Mouse (Mus musculus) kidney, adult 2 months (tissue): Measurements from ENCODE around the gene Jade1. TPM values are rescaled to one million over a fixed set of nuclear protein-coding genes. Genes with fewer than 3 reads are reported as not detected.

Source experiments
- DNase-seq: peaks from one replicate; pipeline ENCODE4 v3.0.0; 2021
- H3K27ac ChIP-seq: fragments of 200-500 bp; 2 replicates; pipeline ENCODE4 v1.5.1; 2012; ENCODE audit warnings: low read depth, low read length, control low read depth, inconsistent platforms; ENCODE audit not compliant: insufficient read depth
- H3K27me3 ChIP-seq: fragments of 200-500 bp; replicated peaks from 2 replicates; pipeline ENCODE4 v1.6.1; 2012; ENCODE audit warnings: mild to moderate bottlenecking, moderate library complexity, low read length, inconsistent platforms; ENCODE audit not compliant: control insufficient read depth, insufficient read depth
- H3K36me3 ChIP-seq: fragments of 200-500 bp; 2 replicates; pipeline ENCODE4 v1.6.1; 2012; ENCODE audit warnings: mild to moderate bottlenecking, moderate library complexity, low read length, inconsistent platforms; ENCODE audit not compliant: control insufficient read depth, insufficient read depth
- H3K4me1 ChIP-seq: fragments of 200-500 bp; 2 replicates; pipeline ENCODE4 v1.6.1; 2011; ENCODE audit warnings: low read length; ENCODE audit not compliant: control insufficient read depth, insufficient read depth
- H3K4me3 ChIP-seq: fragments of 200-500 bp; 2 replicates; pipeline ENCODE4 v1.5.1; 2011; ENCODE audit warnings: mild to moderate bottlenecking, low read depth, low read length, control low read depth; ENCODE audit not compliant: insufficient read depth
- CTCF ChIP-seq: fragments of 200-500 bp; conservative IDR thresholded peaks from 2 replicates; pipeline ENCODE4 v1.5.1; 2011; ENCODE audit warnings: low read depth, mild to moderate bottlenecking, control low read depth, low read length, moderate library complexity, mixed read lengths; ENCODE audit not compliant: insufficient read depth, insufficient read length
- POLR2A ChIP-seq: fragments of 200-500 bp; IDR thresholded peaks from one replicate; pipeline ENCODE4 v1.6.1; 2011; ENCODE audit warnings: low read depth, low read length, control low read depth
- WGBS: fragments of 180-500 bp; shearing (Covaris S2); methylation state at CpG from one replicate; pipeline ENCODE4 v1.1.7; 2018; 5-methylcytosine and 5-hydroxymethylcytosine counted together
- polyA plus RNA-seq: library from polyadenylated mRNA; depleted of rRNA; stranded (reverse); fragments of >200 nt; gene quantifications from 2 replicates; pipeline ENCODE4 v1.2.3, GENCODE M21; 2012

The Jade1 gene
- polyA plus RNA-seq, 1 experiment: 29.9 TPM

DNA sequence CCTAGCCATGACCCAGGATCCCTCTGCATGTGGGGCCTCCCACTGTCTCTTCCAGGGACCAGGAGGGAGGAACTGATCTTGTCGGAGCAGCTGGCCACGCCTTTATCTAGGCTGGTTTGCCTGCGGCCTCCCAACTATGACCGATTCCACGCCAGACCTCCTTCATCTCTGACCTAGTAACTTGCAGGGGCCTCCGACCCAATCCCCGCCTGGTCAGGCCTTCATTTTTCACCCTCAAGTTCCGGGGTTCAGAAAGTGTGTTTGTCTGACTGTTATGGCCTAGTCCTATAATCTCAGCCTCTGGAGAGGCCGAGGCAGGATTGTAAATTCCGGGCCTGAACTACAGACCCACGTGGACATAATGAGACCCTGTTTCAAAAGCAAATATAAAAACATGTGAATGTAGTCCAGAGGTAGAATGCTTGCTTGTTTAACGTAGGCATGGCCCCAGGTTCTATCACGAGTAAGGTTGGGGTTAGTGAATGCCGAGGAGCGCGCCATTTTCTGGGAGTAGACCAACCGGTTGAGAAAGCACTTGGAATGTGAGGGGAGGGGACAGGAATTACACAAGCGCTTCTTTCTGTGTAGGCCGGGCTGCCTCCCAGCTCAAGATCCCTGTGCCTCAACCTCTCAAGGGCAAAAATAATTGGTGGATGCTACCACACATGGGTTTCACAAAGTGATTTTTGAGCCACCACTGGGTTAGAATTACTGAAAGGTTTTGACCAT, 1.9 kb downstream of the Jade1 start:
- H3K4me3 ChIP-seq: no peak overlapping the region
- TF ChIP-seq CTCF (no peak), POLR2A (no peak)
- no peak for DNase-seq
- WGBS: 81% methylated on average over 19 of the region's 19 CpGs
- H3K36me3 ChIP-seq: no peaks in the 10 kb centered on the region
- H3K27ac ChIP-seq: no peak overlapping the region
- no peaks in the 10 kb centered on the region for H3K4me1 ChIP-seq
- H3K27me3 ChIP-seq: no peaks in the 10 kb centered on the region

DNA sequence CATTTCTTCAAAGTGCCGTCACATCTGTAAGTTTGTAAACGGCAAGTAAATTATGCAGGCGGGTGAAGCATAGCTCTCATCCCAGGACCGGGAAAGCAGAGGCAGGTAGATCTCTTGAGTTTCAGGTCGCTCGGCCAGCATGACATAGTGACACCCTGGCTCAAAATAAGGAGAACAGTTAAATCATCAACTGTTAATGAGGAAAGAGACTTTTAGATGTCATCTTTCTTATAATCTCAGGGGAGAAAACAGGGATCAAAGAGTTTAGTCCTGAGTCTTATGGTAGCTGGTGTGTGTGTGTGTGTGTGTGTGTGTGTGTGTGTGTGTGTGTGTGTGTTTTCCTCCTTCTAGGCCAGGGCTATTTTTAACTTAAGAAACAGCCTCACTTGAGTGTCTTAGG, 5.0 kb downstream of the Jade1 start:
- Histone ChIP-seq H3K4me3 (no peak overlapping the region), H3K36me3 (no peaks in the 10 kb centered on the region), H3K27me3 (no peaks in the 10 kb centered on the region), H3K4me1 (no peaks in the 10 kb centered on the region; the same call in 1 of the 2 replicates), H3K27ac (no peak overlapping the region)
- no peak for DNase-seq
- TF ChIP-seq POLR2A (no peak), CTCF (no peak)
- 87% methylated on average over 6 of the region's 6 CpGs for WGBS

DNA sequence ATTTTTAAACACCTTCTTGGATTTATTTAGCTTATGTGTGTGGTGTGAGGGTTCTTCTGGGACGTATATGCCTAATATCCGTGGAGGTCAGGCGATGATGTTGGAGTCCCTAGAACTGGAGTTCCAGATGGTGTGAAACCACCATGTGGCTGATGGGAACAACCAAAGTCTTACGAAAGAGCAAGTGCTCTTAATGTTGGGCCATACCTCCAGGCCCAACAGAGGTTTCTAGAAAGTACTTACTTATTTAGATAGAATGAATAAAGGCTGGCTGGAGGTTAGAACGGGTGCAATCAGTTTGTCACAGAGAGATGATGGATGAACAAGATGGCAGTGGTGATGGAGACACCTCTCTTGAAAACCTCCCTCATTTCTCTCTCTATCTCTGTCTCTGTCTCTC, 6.3 kb downstream of the Jade1 start:
- TF ChIP-seq POLR2A (no peak), CTCF (no peak)

DNA sequence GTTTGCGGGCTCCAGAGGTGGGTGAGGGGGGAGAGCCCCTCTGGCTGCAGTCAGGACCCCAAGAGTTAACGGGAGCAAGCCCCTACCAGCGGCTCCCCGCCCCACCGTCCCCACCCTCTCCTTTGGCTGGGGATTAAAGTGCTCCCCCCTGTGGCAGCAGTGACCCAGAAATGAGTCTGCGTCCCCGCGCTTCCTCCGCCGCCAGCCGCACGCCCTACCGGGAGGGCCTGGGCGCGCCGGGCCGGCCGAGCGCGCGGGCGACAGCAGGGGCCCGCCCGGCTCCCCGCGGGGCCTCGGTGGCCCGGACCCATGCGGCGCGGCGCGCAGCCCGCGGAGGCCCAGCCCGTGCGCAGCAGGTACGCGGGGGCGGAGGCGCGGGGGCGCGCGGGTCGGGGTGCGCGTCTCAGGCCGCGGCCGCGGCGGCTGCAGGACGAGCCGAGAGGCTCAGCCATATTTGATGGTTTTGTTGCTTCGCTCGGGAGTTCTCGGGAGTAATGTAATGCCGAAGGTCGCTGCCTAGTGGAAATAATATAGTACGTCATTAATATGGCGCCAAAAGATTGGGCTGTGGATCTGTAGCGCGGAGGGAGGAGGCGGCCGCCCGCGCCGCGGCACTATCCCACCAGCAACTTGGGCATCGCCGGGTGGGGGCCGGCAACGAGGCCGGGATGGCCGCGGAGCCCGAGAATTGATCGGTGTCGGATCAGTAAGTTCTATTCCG, 7.8 kb downstream of the Jade1 start:
- WGBS: 3% methylated on average over 72 of the region's 81 CpGs
- no peaks in the 10 kb centered on the region for H3K27me3 ChIP-seq
- peaks cover 15% of the 10 kb centered on the region for H3K4me1 ChIP-seq
- DNase-seq: peak; percentile 85
- H3K4me3 ChIP-seq: peak overlapping the region; percentile 51
- no peaks in the 10 kb centered on the region for H3K36me3 ChIP-seq
- TF ChIP-seq POLR2A (no peak), CTCF (peak; percentile 57)
- H3K27ac ChIP-seq: peak overlapping the region; percentile 99

More for the DNA sequence above, 6.3 kb downstream of the Jade1 start:
- H3K36me3 ChIP-seq: no peaks in the 10 kb centered on the region
- no peak overlapping the region for H3K4me3 ChIP-seq
- H3K4me1 ChIP-seq: peaks cover 4% of the 10 kb centered on the region; the same call in 1 of the 2 replicates
- H3K27me3 ChIP-seq: no peaks in the 10 kb centered on the region
- 92% methylated on average over 5 of the region's 5 CpGs for WGBS
- H3K27ac ChIP-seq: no peak overlapping the region
- no peak for DNase-seq

DNA sequence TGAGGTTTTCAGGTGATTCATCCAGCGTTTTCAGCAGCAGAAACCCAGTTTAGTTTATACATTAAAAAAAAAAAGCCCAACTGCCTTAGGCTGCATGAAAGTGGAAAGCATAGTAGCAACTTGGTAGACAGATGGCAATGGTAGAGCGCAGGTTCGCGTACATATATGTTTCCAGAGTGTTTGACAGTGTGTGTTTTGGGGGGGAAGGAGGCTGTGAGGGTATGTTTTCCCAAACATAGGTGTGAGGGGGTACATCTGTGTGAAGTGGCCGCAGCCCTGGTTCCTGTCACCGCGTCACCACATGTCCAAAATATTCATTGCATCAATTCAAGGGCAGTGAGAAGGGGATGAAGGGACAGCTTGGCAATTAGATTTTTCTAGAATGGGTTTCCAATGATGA, 8.5 kb downstream of the Jade1 start:
- no peaks in the 10 kb centered on the region for H3K27me3 ChIP-seq
- under 1% methylated on average over 7 of the region's 7 CpGs for WGBS
- H3K36me3 ChIP-seq: no peaks in the 10 kb centered on the region
- DNase-seq: peak; percentile 40
- TF ChIP-seq POLR2A (no peak), CTCF (no peak)
- peak overlapping the region; percentile 51 for H3K4me3 ChIP-seq
- peak overlapping the region; percentile 99 for H3K27ac ChIP-seq
- peaks cover 15% of the 10 kb centered on the region for H3K4me1 ChIP-seq

DNA sequence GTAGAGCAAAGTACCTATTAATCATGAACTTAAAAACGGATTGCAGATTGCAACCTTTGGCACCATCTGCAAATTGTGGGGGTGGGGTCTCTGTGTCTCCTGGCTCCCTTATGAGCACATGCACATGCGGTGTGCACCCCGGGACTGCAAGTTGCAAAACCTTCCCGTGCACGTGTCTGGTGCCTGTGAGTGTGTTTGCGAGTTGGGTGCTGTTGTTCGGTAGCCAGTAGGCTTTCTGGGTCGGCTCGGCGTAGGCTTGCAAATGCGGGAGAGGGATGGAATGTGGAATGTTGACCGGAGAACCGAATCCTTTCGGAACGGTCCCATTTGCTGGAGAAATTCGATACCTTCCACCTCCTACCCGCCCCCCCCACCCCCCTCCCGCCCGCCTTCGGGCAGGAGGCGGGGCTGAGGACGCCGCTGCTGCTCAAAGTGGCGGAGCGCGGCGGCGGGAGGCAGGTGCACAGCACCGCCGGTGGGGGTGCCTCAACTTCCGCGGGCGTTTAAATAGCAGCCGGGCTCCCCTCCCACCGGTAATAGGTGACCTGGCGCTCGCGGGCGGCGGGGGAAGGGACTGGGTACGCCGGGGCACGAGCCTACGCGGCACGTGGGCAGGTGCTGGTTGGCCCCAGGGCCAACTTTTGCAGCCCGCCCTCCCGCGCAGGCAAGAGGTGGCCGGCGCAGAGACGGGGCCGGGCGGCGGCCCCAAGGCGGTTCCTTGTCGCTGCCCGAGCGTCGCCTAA, 9.1 kb downstream of the Jade1 start:
- peak; percentile 96 for DNase-seq
- TF ChIP-seq POLR2A (no peak), CTCF (no peak)
- peak overlapping the region; percentile 99 for H3K27ac ChIP-seq
- under 1% methylated on average over 53 of the region's 60 CpGs for WGBS
- H3K27me3 ChIP-seq: no peaks in the 10 kb centered on the region
- peaks cover 15% of the 10 kb centered on the region for H3K4me1 ChIP-seq
- no peaks in the 10 kb centered on the region for H3K36me3 ChIP-seq
- H3K4me3 ChIP-seq: peak overlapping the region; percentile 51

DNA sequence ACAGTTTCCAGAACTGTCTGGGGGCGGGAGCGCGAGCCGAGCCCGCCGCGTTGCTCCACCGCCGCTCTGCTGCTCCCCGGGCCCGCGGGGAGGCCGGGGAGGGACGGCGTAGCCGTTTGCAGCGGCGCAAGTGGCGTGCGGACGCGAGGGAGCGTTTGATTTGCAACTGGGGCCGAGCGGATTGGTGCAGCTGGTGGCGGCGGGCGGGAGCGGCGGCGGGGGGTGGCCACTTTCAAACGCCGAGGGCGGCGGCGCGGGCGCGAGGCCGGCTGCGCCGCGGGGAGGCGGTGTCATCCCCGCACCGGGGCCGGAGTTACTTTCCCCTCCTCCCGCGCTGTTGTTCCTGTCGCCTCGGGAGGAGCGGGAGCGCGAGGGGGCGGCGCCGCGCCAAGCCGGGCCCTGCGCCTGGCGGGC, 9.9 kb downstream of the Jade1 start:
- TF ChIP-seq POLR2A: no peak
- no peak for TF ChIP-seq CTCF
- Histone ChIP-seq H3K4me1 (peaks cover 15% of the 10 kb centered on the region), H3K36me3 (no peaks in the 10 kb centered on the region), H3K27ac (peak overlapping the region; percentile 76), H3K4me3 (peak overlapping the region; percentile 51), H3K27me3 (no peaks in the 10 kb centered on the region)
- WGBS: 1% methylated on average over 59 of the region's 61 CpGs
- peak; percentile 92 for DNase-seq
